Mouse (Mus musculus): Measurements from ENCODE around the gene Slc34a3.

Gene Slc34a3

DNA sequence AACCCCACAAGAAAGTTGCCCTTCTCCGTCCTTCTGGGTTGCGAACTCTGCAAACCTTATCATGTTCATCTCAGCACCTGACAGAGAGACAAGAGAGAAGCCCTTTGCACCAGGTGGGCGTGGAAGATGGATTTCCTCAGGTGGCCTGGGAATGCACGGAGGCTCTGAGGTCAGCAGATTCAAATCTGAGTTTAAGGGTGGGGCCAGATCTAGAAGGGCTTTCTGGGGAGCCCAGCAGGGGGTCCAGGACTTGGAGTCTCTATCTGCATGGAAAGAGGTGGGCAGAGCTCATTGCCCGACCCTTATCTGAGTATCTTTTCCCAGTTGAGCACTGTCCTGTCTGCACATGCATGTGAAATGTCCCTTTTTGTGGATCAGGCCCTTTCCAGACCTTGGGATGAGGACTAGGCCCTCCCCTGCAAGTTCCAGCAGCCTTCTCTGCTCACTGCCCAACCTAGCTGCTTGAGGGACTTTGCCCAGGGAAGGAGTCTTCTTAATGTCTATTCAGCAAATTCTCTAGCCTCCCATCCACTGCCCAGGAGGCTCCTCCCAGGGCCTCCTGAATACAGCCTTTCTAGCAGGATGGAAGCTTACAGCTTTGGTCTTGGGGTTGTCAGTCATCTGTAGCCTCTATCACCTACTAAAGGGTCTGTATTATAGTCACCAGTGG, 522 bp upstream of the Slc34a3 start:
- TF ChIP-seq GATA4 (IDR thresholded peaks at IDR 0.05; ENCODE audit: insufficient replicate concordance, low read length) = no peak

DNA sequence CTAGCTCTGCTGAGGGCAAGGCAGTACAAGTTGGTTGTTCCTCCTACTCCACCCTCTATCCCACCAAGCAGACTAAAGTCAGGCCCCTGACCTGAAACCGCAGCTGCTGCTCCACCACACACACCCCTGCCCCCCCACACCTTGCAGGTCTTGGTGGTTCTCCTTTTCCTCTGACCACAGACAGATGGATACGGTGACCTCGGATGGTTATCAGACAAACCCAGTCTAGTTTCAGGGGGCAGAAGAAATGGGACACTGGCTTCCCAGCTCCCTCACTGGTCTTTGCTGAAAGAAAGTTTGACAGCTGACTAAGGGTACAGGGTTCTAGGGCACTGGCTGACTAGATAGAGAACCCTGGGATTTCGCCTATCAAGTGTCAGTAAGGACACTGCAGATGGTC, 743 bp downstream of the Slc34a3 start:
- TF ChIP-seq GATA4 (IDR thresholded peaks at IDR 0.05; ENCODE audit: insufficient replicate concordance, low read length) = no peak

DNA sequence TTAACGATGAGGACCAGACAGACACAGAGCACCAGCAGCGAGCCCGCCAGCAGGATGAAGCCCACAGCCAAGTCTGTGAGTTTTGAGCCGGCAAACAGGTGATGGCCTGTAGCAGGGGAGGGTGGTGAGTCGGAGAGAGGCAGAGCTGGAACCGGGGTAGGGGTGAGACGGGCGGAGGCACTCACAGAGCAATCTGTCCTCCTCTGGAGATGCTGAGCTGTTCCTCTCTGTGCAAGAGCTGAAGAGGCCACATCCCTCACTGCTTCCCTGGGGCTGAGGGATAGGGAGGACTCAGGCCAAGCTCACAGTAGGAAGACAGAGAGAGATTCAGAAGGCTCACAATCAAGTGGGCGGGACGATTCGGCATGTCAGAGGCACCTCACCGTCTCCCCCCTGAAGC, 3.1 kb downstream of the Slc34a3 start:
- no peak for TF ChIP-seq GATA4 (IDR thresholded peaks at IDR 0.05; ENCODE audit: insufficient replicate concordance, low read length)

DNA sequence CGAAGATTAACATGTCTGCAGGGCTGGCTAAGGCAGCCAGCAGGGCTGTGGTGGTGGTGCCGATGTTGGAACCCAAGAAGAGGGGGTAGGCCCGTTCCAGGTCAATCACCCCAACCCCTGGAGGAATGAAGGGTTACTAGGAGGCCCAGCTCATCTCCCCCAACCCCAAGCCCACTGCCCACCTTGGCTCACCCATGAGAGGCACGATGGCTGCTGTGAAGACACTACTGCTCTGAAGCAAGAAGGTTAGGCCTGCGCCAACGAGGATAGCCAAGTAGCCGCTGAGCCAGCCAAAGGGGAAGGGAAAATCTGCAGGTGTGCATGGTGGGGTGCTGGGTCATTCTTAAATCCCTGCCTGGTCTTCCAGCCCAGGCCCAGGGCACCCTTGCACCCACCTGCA, 3.6 kb downstream of the Slc34a3 start:
- TF ChIP-seq GATA4 (IDR thresholded peaks at IDR 0.05; ENCODE audit: insufficient replicate concordance, low read length) = no peak

DNA sequence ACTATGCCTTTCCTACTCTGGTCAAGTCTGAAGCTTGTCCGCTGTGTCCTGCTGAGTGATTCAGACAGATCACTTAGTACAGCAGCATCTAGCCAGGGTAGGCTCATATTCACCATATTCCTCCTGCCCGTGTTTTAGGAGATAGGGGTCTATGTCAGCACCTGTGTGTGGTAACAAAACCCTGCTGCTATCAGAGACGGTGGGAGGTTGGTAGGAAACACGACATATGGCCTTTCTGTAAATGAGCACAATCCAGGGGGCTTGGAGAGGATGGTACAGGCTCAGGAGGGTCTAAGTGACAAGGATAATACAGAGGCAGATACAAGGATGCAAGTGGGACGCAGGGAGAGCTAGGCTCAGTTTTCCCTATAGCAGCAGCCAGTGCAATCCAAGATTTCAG, 4.6 kb downstream of the Slc34a3 start:
- no peak for TF ChIP-seq GATA4 (IDR thresholded peaks at IDR 0.05; ENCODE audit: insufficient replicate concordance, low read length)

DNA sequence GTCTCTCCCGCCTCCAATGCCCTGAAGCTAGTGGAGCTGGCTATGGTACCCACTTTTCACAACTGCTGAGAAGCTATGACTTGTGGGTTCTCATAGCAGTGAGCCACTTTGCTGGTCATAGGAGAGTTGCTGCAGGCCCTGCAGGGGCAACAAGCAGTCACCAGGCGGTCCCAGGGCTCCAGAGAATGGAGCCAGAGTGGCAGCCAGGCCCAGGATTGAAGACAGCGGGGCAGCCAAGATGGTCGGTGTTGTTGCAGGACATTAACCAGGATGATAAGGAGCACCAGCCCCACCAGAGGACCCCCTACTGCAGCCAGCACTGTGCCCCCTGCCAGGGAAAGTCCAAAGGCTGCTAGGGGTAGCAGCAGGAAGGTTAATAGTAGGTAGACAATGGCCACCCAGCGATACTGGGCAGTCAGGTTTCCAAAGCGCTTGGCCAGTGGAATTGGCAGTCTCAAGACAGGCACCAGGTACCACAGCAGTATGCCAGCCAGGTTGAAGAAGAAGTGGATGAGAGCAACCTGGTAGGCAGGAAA, 5.1 kb downstream of the Slc34a3 start:
- no peak for TF ChIP-seq GATA4 (IDR thresholded peaks at IDR 0.05; ENCODE audit: insufficient replicate concordance, low read length)

DNA sequence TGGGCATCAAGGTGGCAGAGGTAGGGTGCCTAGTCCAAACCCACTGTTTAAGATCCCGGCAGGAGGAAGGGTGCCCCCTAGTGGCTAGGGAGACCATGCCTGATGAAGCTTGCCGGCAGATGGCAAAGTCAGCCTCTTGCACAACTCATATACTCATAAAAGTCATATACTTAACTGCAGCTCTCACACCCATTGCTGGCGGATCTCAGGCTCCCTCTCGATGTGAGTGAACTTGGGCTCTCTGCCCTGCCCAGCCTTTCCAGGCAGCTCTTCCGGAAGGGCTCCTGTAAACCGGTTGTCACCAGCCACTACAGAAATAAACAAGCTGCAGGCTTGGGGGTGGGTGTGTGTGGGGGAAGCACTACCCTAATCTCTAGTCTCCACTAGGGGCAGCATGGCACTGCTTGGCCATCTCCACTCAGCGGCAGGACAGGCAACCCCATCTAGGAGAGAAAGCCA, 5.7 kb downstream of the Slc34a3 start:
- no peak for TF ChIP-seq GATA4 (IDR thresholded peaks at IDR 0.05; ENCODE audit: insufficient replicate concordance, low read length)

DNA sequence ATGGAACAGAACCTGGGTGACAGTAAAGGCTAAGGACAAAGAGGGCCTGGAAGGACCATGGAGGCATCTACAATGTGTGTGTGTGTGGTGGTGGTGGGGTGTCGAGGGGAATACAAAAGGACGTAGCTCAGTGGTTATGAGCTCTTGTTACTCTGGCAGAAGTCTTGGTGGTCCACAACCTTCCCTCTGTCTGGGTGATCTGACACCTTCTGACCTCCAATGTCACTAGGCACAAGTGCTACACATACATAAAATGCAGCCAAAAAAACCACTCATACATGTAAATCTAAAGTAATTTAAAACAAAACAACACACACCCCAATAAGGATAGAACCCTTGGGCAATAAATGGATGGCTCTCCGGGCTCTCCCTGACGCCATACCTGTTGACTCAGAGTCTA, 6.8 kb downstream of the Slc34a3 start:
- TF ChIP-seq GATA4 (IDR thresholded peaks at IDR 0.05; ENCODE audit: insufficient replicate concordance, low read length) = no peak

DNA sequence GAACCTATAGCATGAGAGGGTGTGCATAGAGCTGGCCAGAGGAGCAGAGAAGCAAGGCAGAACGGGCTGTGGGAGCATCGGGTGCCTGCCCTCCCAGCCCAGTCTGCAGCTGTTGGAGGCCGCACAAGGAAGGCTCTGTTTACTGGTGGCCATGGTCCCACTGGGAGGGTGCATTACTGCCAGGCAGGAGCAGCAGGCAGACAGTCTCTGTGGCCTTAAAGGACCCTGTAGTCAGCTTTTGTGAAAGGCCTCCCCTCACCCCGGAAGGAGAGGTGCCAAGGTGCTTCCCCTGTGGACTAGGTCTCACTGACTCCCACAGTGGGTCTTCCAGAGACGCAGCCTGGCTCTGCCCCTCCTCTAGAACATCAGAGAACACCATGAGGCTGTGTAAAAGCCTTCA, 7.3 kb downstream of the Slc34a3 start:
- no peak for TF ChIP-seq GATA4 (IDR thresholded peaks at IDR 0.05; ENCODE audit: insufficient replicate concordance, low read length)

DNA sequence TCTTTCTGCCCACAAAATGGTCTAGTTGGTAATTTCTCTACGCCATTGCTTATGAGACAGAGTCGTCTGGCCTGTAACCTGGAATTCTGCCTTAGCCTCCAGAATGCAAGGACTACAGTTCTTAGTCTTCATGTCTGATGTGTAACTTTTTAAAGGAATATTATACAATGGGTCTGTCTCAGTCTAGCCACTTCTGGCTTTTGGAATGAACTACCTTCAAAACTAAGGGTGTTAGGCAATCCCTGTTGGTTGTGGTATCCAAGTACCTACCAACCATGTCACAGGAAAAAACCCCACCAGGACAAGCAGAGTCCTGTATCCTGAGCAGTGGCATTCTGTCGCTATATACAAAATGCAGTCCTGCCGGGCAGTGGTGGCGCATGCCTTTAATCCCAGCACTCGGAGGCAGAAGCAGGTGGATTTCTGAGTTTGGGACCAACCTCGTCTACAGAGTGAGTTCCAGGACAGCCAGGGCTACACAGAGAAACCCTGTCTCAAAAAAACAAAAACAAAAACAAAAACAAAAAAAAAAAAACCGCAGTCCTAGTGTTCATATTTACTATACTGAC, 8.3 kb downstream of the Slc34a3 start:
- TF ChIP-seq GATA4 (IDR thresholded peaks at IDR 0.05; ENCODE audit: insufficient replicate concordance, low read length) = no peak

DNA sequence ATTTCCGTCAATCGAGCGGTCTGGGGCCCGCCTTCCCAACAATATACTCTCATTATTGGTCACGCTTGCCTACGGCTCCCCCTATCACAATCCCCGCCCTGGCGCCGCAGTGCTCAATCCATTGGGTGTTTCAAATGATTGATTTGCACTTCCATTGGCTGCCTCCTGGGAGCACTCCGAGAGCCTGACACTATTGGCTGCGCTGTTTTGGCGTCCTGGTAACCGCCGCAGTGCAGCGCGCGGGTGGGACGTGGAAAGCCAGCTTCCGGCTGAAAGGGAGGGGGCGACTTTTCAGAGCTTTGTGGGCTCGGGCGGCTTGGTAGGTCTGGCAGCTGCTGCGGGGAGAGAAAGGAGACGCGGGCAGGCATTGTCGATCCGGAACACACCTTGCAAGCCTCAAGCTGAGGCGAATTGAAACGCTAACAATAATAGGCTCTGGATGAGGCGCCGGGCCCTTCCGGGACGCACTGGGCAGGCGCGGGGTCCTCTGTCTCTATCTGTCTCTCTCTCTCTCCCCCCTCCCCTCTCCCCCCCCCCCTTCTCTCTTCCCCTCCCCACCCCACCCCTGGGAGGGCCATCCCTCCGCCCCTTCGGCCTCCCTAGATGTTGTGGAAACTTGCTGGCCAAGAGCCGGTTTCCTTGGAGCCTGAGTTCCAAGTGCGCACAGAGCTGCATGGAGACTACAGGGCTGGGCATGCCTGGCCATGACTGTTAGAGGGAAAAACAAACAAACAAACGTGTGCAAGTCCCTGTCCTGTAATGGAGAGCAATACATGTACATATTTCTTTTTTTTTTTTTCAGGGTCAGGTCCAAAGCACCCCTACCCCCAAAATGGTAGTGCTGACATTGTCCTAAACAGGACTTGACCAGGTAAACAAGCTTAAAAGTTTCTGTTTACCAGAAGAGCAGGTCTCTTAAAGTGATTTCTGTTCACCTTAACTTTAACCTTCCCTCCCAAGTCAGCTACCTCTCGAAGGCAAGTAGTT, 9.1 kb downstream of the Slc34a3 start:
- TF ChIP-seq GATA4 (IDR thresholded peaks at IDR 0.05; ENCODE audit: insufficient replicate concordance, low read length) = no peak

DNA sequence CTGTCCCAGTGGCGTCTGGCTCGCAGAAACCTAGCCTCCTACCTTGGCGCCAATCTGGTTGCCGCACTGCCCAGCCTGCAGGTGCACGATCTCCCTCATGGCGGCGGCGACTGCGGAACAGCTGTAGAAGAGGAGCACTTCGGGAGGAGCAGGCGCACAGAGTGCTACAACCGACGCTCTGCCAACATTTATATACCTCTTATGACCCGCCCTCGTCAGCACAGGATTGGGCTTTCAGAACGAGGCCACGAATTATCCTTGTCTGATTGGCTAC, 9.7 kb downstream of the Slc34a3 start, which contains the start of gene Tubb4b:
Tubb4b (minus strand) TSS at position 211 of the 274 bp plus-strand sequence.
- TF ChIP-seq GATA4 (IDR thresholded peaks at IDR 0.05; ENCODE audit: insufficient replicate concordance, low read length) = no peak; the same call in 1 of the 2 replicates

DNA sequence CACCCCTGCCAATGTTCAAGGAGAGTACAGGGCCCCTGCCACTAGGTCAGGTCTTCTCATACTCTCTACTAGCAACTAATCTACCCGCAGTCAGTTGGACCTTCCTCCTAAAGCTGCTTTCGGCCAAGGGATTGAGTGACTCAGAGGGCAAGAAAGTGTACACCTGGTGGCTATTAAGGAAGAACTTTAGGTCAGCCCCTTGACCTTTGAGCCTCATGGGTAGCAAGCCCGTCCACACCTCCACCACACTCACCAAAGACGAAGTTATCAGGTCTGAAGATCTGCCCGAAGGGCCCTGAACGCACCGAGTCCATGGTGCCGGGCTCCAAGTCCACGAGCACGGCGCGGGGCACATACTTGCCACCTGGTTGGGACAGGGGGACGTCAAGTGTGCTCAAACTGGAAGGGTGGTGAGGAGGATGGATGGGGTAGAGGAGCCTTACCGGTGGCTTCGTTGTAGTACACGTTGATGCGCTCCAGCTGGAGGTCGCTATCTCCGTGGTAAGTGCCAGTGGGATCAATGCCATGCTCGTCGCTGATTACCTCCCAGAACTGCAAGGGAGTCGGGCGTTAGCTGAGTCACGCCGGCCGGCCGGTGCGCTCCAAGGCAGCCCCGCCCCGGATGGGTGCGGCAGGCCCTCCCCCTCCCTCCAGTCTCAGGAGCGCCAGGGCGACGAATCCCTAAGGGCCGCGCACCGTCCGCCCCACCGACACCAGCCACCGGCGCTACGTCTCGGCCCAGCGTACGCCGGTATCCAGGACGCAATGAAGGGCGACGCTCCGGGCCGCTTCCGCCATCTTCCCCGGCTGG, 10.3 kb downstream of the Slc34a3 start:
- peak; percentile 81; the same call in 1 of the 2 replicates for TF ChIP-seq GATA4 (IDR thresholded peaks at IDR 0.05; ENCODE audit: insufficient replicate concordance, low read length)

DNA sequence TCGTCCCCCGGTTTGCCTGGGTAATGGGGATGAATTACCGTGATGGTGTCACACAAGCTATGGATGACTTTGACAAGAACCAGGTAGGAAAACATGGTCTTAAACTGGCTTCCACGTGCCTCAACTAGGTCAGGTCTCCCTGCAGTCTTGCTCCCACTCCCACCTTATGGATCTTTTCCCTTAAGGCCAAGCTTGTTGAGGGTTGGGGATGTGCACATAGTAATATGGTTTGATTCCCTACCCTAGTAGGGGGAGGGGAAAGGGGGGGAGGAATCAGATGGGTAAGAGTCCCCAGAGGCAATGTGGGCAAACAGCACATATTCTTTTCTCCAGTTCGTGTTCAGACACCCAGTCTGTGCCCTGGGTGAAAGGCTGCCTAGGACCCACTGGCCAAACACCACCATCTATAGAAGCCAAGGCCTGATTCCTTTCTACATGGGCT, 12.8 kb downstream of the Slc34a3 start:
- TF ChIP-seq GATA4 (IDR thresholded peaks at IDR 0.05; ENCODE audit: insufficient replicate concordance, low read length) = no peak

DNA sequence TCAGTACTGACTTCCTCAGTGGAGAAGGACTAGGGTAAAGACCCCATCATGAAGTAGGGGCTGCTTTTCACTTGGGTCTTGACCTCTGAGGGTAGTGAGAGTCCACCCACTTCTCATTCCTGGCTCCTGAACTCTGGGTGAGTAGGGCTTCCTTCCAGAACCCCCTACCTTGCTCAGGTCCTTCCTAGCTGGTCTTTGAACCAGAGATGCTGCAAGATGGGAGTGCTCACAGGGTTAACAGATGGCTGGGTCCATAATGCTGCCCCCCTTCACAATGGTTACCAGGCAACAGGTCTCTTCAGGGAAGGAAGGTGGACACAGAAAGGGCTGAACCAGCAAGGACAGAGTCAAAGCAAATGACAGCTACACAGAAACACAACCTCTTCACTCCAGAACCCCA, 15.7 kb downstream of the Slc34a3 start, which contains the start of gene Fam166a:
Fam166a (plus strand) TSS at position 301 of the 400 bp plus-strand sequence.
- TF ChIP-seq GATA4 (IDR thresholded peaks at IDR 0.05; ENCODE audit: insufficient replicate concordance, low read length) = no peak
